Mouse (Mus musculus): Measurements from ENCODE around the gene Kansl3.

The Kansl3 gene

GRCm38 (mm10) chr1:36368969-36369645 lies at the start of gene Kansl3:
TSS of gene Kansl3 (minus strand) at chr1:36369181.
- in situ Hi-C loops (cut with MboI, MseI), result loop anchor here (5.0 kb wide), 1 partner anchor 73 kb away; no protein-coding TSS in a partner anchor

- in situ Hi-C loops (cut with MboI, MseI), result no loop called here
Observed at GRCm38 (mm10) chr1:36404531-36404930, 35.5 kb upstream of the Kansl3 start.

DNA sequence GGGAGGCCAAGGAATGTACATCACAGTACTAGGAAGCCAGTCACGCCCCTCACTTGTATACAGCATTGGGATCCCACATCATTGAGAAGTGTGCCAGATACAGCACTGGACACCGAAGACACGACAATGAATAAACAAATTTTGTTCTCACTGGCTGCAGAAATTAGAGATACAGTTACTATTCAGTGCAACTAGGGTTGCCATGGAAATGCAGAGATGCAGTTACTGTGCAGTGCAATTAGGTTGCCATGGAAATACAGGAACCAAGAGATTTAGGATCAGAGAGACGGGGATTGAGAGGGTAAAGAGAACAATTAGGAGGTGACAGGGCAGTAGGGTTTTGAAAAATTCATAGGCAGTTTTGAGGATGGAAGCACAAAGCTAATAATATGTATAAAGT lies 32.5 kb upstream of the Kansl3 start:
- in situ Hi-C loops (cut with MboI, MseI), result no loop called here

DNA sequence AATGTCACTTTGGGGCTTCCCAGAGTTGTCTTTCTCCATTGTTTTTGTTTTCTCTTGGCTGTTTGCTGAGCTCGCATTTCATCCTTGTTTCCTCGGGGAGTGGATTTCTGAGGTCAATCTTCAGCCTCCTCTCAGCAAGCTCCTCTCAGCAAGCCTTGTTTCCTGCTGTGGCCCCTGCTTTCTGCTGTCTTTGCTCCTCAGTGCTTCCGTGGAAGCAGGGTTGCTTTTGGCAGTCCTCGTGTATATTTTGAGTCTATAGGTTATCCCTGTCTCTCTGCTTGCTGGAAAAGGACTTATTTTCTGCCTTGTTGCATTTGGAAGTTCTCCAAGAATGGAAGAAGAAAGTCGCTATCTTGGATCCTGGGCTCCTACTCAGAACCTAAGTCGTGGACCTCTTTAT lies 28.1 kb upstream of the Kansl3 start:
- in situ Hi-C loops (cut with MboI, MseI), result no loop called here

GRCm38 (mm10) chr1:36379582-36379981 lies 10.6 kb upstream of the Kansl3 start:
- in situ Hi-C loops (cut with MboI, MseI), result no loop called here

- in situ Hi-C loops (cut with MboI, MseI), result no loop called here
Observed at GRCm38 (mm10) chr1:36378880-36379279, 9.9 kb upstream of the Kansl3 start.

- in situ Hi-C loops (cut with MboI, MseI), result no loop called here
Observed at GRCm38 (mm10) chr1:36371934-36372845, 3.2 kb upstream of the Kansl3 start, which contains the start of gene Fer1l5. TSS of gene Fer1l5 (plus strand) at chr1:36372291.

GRCm38 (mm10) chr1:36370918-36371317 lies 1.9 kb upstream of the Kansl3 start:
- in situ Hi-C loops (cut with MboI, MseI), result no loop called here

GRCm38 (mm10) chr1:36368112-36368968 lies 641 bp downstream of the Kansl3 start:
- in situ Hi-C loops (cut with MboI, MseI), result loop anchor here (5.0 kb wide), 1 partner anchor 74 kb away; no protein-coding TSS in a partner anchor

- in situ Hi-C loops (cut with MboI, MseI), result loop anchor here (5.0 kb wide), 1 partner anchor 75 kb away; no protein-coding TSS in a partner anchor
Observed at GRCm38 (mm10) chr1:36367698-36368097, 1.3 kb downstream of the Kansl3 start.

GRCm38 (mm10) chr1:36356955-36357695 lies 11.9 kb downstream of the Kansl3 start:
- in situ Hi-C loops (cut with MboI, MseI), result no loop called here

GRCm38 (mm10) chr1:36352351-36352750 lies 16.6 kb downstream of the Kansl3 start:
- in situ Hi-C loops (cut with MboI, MseI), result no loop called here

DNA sequence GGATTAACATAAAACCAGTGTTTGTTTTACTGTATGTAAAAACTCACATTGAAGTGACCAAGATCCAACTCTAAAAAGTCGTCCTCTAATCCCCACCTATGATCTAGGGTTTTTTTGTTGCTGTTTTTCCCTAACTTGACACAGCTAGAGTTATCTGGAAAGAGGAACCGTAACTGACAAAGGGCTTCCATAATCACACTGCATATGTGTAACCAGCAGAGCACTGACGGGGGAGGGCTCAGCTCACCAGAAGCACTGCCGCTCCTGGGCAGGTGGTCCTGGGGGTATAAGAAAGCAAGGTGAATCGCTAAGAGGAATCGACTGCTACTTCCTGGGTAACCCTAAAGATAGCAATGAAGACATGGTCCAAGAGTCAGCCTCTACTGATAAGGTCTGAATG lies 26.4 kb downstream of the Kansl3 start:
- in situ Hi-C loops (cut with MboI, MseI), result no loop called here

DNA sequence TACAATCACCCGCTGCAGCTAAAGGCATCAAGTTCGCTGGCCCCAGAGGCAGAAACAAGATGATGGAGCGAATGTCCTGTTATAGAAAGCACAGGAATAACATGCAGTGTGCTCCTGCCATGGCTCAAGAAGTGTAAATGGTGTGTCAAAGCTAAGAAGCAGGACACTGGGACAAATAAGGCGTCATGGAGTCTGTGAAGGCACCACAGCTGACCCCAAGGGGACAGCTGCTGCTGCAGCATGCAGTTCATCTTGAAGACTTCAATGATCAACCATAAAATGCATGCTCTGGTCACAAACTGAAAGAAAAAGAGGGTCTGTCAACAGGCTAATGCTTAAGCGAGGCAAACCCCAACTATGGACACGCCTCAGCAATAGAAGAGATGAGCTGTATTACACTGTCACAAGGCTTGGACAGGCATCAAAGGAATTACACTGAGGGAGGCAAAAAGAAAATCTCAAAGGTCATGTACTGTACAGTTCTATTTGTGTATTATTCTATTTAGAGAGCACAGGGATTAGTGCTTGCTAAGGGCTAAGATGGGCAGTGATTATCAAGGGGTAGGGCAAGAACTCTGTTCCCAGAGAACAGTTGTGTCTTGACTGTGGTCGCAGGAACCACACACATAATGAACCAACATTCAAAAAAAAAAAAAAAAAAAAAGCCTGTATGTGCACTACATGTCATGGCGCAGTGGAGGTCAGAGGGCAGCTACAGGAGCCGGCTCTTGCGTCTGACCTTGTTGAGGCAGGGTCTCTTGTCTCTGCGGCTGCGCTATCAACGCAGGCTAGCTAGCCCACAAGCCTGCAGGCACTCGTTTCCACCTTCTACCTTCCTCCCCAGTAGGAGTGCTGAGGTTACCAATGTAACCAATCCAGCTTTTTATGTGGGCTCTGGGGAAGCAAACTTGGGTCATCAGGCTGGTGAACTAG lies 35.8 kb downstream of the Kansl3 start:
- in situ Hi-C loops (cut with MboI, MseI), result no loop called here

- in situ Hi-C loops (cut with MboI, MseI), result no loop called here
Observed at GRCm38 (mm10) chr1:36331743-36332142, 37.2 kb downstream of the Kansl3 start.

- in situ Hi-C loops (cut with MboI, MseI), result loop anchor here (10.0 kb wide), 1 partner anchor 978 kb away; no protein-coding TSS in a partner anchor
Observed at GRCm38 (mm10) chr1:36326815-36327214, 42.2 kb downstream of the Kansl3 start.

DNA sequence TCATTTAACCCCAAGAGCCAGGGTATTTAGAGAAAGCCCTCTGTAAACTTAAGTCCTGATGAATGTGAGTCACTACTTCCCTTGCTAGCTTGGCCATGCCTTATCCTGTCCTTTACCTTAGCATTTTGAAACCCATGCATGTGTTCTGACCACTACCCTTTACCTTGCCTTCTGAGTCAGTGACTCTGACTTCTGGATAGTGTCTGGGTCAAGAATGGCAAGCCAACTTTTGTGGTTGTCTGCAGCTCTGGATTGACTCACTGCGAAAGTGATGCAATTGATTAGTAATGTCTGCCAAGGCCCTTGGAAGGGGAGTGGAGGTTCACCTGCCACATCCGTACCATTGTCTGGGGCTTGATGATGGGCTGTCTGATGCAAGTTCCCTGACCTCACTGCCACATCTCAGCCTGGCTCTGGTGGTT lies 43.1 kb downstream of the Kansl3 start:
- in situ Hi-C loops (cut with MboI, MseI), result loop anchor here (10.0 kb wide), 1 partner anchor 979 kb away; no protein-coding TSS in a partner anchor

DNA sequence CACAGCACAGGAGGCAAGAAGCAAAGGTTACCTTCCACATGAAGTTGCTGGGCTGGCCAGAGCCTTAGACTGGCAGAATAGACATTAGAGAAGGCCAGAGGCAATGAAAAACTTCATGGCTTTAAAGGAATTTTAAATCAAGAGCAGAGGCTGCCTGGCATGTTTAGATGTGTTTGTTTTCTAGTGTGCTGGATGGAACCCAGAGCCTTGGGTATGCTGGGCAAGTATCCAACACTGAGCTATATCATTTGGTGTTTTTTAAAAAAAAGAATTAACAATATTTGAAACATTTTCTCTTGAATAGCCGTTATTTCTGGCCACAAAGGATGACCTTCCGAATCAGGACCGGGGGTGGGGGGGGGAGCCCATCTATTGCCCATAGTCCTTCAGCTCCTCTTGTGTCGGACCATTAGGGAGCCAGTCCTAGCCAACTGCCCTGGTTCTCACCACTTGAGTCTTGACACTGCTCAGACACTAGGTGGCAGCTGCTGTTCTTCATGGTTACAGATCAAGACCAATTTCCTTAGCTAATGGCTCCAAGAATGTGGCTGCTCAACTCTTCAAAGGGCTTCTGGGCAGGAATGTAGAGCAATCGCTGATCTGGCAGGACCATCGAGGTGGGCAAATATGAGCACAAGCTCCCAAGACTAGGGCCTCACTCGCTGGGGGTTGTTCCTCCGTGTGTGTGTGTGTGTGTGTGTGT lies 45.1 kb downstream of the Kansl3 start:
- in situ Hi-C loops (cut with MboI, MseI), result loop anchor here (10.0 kb wide), 1 partner anchor 981 kb away; no protein-coding TSS in a partner anchor

- in situ Hi-C loops (cut with MboI, MseI), result loop anchor here (10.0 kb wide), 1 partner anchor 982 kb away; no protein-coding TSS in a partner anchor
Observed at GRCm38 (mm10) chr1:36323076-36323475, 45.9 kb downstream of the Kansl3 start.

Data from T-helper 1 cell (primary cell).